Mouse (Mus musculus): ENCODE results near the gene Hdac8.

DNA sequence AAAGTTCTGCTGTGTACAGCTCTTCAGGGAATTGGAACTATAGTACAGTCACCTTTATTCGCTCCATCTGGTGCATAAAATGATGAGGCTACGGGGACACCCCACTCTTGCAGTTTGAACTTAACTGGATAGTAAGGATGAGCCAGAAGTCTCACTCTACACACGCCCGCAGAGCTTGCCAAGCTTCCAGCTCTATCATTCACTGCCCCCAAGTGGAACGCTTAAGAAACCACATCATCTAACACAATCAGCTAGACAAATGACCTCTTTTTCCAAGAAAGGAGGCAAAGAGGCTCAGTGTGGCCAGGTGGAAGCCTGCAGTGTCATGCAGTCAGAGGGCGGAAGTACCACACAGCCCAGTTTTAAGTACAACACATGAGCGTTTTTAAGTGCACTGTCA, 19.6 kb downstream of the Hdac8 start:
- TF ChIP-seq CTCF (IDR thresholded peaks at IDR 0.05; ENCODE audit: extremely low read depth, insufficient read depth, low read length) (no peak), POLR2A (IDR thresholded peaks at IDR 0.05; ENCODE audit: extremely low read depth, insufficient read depth, low read length) (no peak)

All from cortical plate, adult 2 months (tissue).